Mouse (Mus musculus) lung, postnatal 10 days (tissue): Measurements from ENCODE around the gene Ucp2.

Experiments used
- DNase-seq: peaks from one replicate; pipeline ENCODE4 v3.0.0; 2021

The Ucp2 gene

GRCm38 (mm10) chr7:100504740-100505487, 11.8 kb downstream of the Ucp2 start:
- no peak for DNase-seq

- no peak for DNase-seq
These were observed 13.4 kb downstream of the Ucp2 start for GRCm38 (mm10) chr7:100506494-100506893.

GRCm38 (mm10) chr7:100508670-100509069, 15.5 kb downstream of the Ucp2 start:
- DNase-seq = no peak

- no peak for DNase-seq
These were observed 18.5 kb downstream of the Ucp2 start for GRCm38 (mm10) chr7:100511602-100512001.

- no peak for DNase-seq
These were observed 21.4 kb downstream of the Ucp2 start, which contains the start of gene Dnajb13 for GRCm38 (mm10) chr7:100514573-100514972. Gene Dnajb13 (minus strand): TSS chr7:100514960.

- no peak for DNase-seq
These were observed 27.1 kb downstream of the Ucp2 start for GRCm38 (mm10) chr7:100520204-100520603.

- peak; percentile 90 for DNase-seq
These were observed 27.6 kb downstream of the Ucp2 start for GRCm38 (mm10) chr7:100520663-100521285.

GRCm38 (mm10) chr7:100522222-100522621, 29.1 kb downstream of the Ucp2 start:
- DNase-seq = no peak

- no peak for DNase-seq
These were observed 31.5 kb downstream of the Ucp2 start for GRCm38 (mm10) chr7:100524669-100525068.

GRCm38 (mm10) chr7:100530766-100531165, 37.6 kb downstream of the Ucp2 start:
- DNase-seq = no peak

GRCm38 (mm10) chr7:100533503-100533902, 40.4 kb downstream of the Ucp2 start:
- peak; percentile 44 for DNase-seq

GRCm38 (mm10) chr7:100534216-100534615, 41.1 kb downstream of the Ucp2 start:
- DNase-seq = no peak

- no peak for DNase-seq
These were observed 42.7 kb downstream of the Ucp2 start for GRCm38 (mm10) chr7:100535831-100536230.

- peak; percentile 91 for DNase-seq
These were observed 43.8 kb downstream of the Ucp2 start, which contains the start of gene Coa4 for GRCm38 (mm10) chr7:100536804-100537518. Gene Coa4 (plus strand): TSS chr7:100537071.

GRCm38 (mm10) chr7:100537519-100537902, 44.4 kb downstream of the Ucp2 start:
- no peak for DNase-seq

- DNase-seq = no peak
These were observed 46.4 kb downstream of the Ucp2 start for GRCm38 (mm10) chr7:100539516-100539915.

- DNase-seq = no peak
These were observed 51.3 kb downstream of the Ucp2 start for GRCm38 (mm10) chr7:100544437-100544836.

- DNase-seq = no peak
These were observed 54.5 kb downstream of the Ucp2 start for GRCm38 (mm10) chr7:100547631-100548030.

GRCm38 (mm10) chr7:100549796-100550195, 56.7 kb downstream of the Ucp2 start:
- DNase-seq = no peak

- peak; percentile 54 for DNase-seq
These were observed 57.3 kb downstream of the Ucp2 start for GRCm38 (mm10) chr7:100550338-100551007.
